Mouse (Mus musculus) thymus, postnatal 0 days (tissue): ENCODE data around the gene Fitm2. TPM values are rescaled to one million over a fixed set of nuclear protein-coding genes. Genes with fewer than 3 reads are reported as not detected.

Source experiments
- DNase-seq: peaks from one replicate; pipeline ENCODE4 v3.0.0-alpha.2; 2015; ENCODE audit warnings: low spot score
- polyA plus RNA-seq: library from polyadenylated mRNA; unstranded; fragments of >200 nt; fragmentation: Nextera tagmentation; extraction: Ambion mirVana; gene quantifications from 2 replicates; pipeline ENCODE4 v1.2.1, GENCODE M21; 2015

Gene Fitm2
- polyA plus RNA-seq, 1 experiment from 2014 or later = 5.5 TPM

GRCm38 (mm10) chr2:163428346-163429011, 44.0 kb downstream of the Fitm2 start:
- no peak for DNase-seq

- DNase-seq = no peak
Measured at GRCm38 (mm10) chr2:163424597-163424996, 47.8 kb downstream of the Fitm2 start, which contains the start of gene Oser1. Gene Oser1 (minus strand): TSS chr2:163424697.

GRCm38 (mm10) chr2:163422895-163423660, 49.4 kb downstream of the Fitm2 start:
- no peak for DNase-seq

GRCm38 (mm10) chr2:163420366-163420886, 52.0 kb downstream of the Fitm2 start:
- no peak for DNase-seq

GRCm38 (mm10) chr2:163419346-163420045, 52.9 kb downstream of the Fitm2 start:
- DNase-seq = peak; percentile 99

GRCm38 (mm10) chr2:163418841-163419345, 53.5 kb downstream of the Fitm2 start:
- DNase-seq = peak; percentile 30

- DNase-seq = no peak
Measured at GRCm38 (mm10) chr2:163417830-163418229, 54.6 kb downstream of the Fitm2 start.

- DNase-seq = no peak
Measured at GRCm38 (mm10) chr2:163417026-163417425, 55.4 kb downstream of the Fitm2 start.

Other genes starting within 250 kb of the Fitm2 start
- 0.19 and 0.22 TPM in 2 replicates for gene Jph2, start 74.6 kb downstream of the Fitm2 start, polyA plus RNA-seq
- gene Oser1, start 47.9 kb downstream of the Fitm2 start, polyA plus RNA-seq = 86.6 and 89.2 TPM in 2 replicates
- 0.41 and 0.44 TPM in 2 replicates for gene Gdap1l1, start 34.2 kb downstream of the Fitm2 start, polyA plus RNA-seq
- 0.19 and 0.21 TPM in 2 replicates for gene R3hdml, start 19.7 kb upstream of the Fitm2 start, polyA plus RNA-seq
- 1.2 and 1.3 TPM in 2 replicates for gene Hnf4a, start 34.2 kb upstream of the Fitm2 start, polyA plus RNA-seq
- gene Ttpal, start 129.7 kb upstream of the Fitm2 start, polyA plus RNA-seq = 33.0 and 34.4 TPM in 2 replicates
- gene Serinc3, start 172.5 kb upstream of the Fitm2 start, polyA plus RNA-seq = 74.1 and 74.4 TPM in 2 replicates
- gene Pkig, start 185.8 kb upstream of the Fitm2 start, polyA plus RNA-seq = 63.5 and 66.1 TPM in 2 replicates